ENCODE assay signal across 10 mouse cellular contexts in the genomic region with DNA sequence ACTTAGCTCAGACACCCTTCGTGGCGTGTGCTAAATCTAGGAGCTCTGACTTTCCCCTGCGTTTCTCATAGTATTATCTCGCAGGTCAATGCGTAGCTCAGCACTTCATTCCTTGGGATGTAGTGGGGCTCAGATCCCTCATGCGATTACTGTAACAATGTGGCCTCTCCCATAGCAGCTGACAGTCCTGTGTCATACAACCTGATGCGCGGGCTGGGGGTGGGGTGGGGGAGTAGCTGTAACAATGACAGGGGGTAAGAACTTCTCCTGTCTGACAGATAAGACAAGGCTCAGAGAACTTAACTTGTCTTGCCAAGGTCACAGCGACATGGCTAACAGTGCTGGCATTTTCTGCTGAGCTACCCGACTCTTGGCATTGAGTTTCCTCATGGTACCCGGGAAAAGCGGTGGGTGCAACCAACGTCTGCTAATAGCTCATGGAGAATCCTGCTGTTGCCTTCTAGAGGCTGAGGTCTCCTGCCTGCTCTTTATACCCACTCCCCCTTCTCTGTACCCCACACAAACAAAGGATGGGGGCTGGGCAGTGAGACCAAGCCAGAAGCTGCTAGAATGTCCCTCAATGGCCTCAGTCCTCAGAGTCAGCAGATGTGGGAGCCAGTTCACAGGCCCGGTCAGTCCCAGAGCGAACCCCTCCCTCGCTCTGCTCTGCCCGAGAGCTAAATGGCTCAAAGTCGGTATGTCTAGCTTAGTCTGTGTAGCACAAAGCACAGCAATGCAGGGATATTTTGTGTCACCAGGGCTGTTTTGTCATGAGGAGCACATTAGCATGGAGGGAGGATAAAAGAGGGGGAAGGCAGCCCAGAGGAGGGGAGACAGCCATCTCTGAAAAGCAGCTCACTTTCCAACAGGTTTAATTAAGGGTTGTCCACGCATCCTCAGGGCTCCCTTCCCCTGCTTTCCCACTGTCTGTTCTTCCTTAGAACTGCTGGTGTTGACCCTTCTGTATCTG. TPM values are rescaled to one million over a fixed set of nuclear protein-coding genes. Genes with fewer than 3 reads are reported as not detected.
DNase-seq lines count a peak whose midpoint lies in the region; ATAC-seq and TF ChIP-seq lines count a peak whose summit lies in the region.
"Had no signal": no experiment of that assay in that cellular context is flagged by ENCODE, and none has a peak within 500 bp of the region (broad histone marks: within the 10 kb centered on the region; RNA-seq: fewer than 3 reads in every experiment).

No protein-coding gene starts in this region.

- H3K9ac ChIP-seq in neural tube, embryonic 11.5 days (ENCODE audit: low read length), result peak overlapping the region; percentile 35
- no peak overlapping the region for H3K9ac ChIP-seq in hindbrain, postnatal 0 days (replicated peaks; ENCODE audit: low read length)
- H3K9ac ChIP-seq: liver, embryonic 14.5 days had no signal

- ATAC-seq in neural tube, embryonic 11.5 days (ENCODE audit: insufficient read depth, low FRiP score, low TSS enrichment), result no peak
- peak; percentile 63 for ATAC-seq in hindbrain, postnatal 0 days
- ATAC-seq in megakaryocyte progenitor cell, adult 5-6 weeks (replicated peaks; ENCODE audit: poor library complexity), result no peak

- no peak for TF ChIP-seq CTCF in hindbrain, postnatal 0 days (IDR thresholded peaks at IDR 0.05; ENCODE audit: low read depth)

- H3K27ac ChIP-seq in neural tube, embryonic 11.5 days (ENCODE audit: low read depth, low read length), result 0 out of 2 replicates have a peak overlapping the region, but pooled peaks have one; percentile 5
- peak overlapping the region; percentile 48; the same call in 1 of the 2 replicates for H3K27ac ChIP-seq in hindbrain, postnatal 0 days
- H3K27ac ChIP-seq: liver, embryonic 14.5 days had no signal

- no peaks in the 10 kb centered on the region for H3K27me3 ChIP-seq in neural tube, embryonic 11.5 days (ENCODE audit: control insufficient read depth, insufficient read depth, low read length)
- no peaks in the 10 kb centered on the region for H3K27me3 ChIP-seq in hindbrain, postnatal 0 days (ENCODE audit: insufficient read depth, low read length)

- H3K36me3 ChIP-seq in neural tube, embryonic 11.5 days (ENCODE audit: control insufficient read depth, insufficient read depth, low read length), result no peaks in the 10 kb centered on the region; the same call in 1 of the 2 replicates
- no peaks in the 10 kb centered on the region; the same call in 1 of the 2 replicates for H3K36me3 ChIP-seq in hindbrain, postnatal 0 days (ENCODE audit: insufficient read depth, low read length)

- peaks cover 11% of the 10 kb centered on the region for H3K4me1 ChIP-seq in neural tube, embryonic 11.5 days (ENCODE audit: control insufficient read depth, insufficient read depth, low read length)
- 0 out of 2 replicates have a peak, but pooled peaks cover 9% of the 10 kb centered on the region for H3K4me1 ChIP-seq in hindbrain, postnatal 0 days (ENCODE audit: insufficient read depth, low read length)

- peak; percentile 55 for DNase-seq in cerebellum, adult 9-11 months
- no peak for DNase-seq in cerebellum, postnatal 4 days (ENCODE audit: low spot score in 2 of 2)
- no peak for DNase-seq in neural tube, embryonic 11.5 days (ENCODE audit: low spot score)
- DNase-seq in neural tube, embryonic 10.5 days (ENCODE audit: extremely low spot score, low spot score), result no peak
- peak; percentile 32 for DNase-seq in hindbrain, postnatal 0 days (ENCODE audit: low spot score)
- peak; percentile 38 for DNase-seq in retina, embryonic 14.5 days (ENCODE audit: low spot score)
- DNase-seq in adrenal gland, adult 18-20 months (ENCODE audit: low spot score in 2 of 2), result no peak
- DNase-seq: kidney, postnatal 14 days had no signal

- no peak overlapping the region for H3K4me2 ChIP-seq in neural tube, embryonic 11.5 days (ENCODE audit: low read depth)
- H3K4me2 ChIP-seq in hindbrain, postnatal 0 days (ENCODE audit: low read depth, low read length), result no peak overlapping the region

- no peak overlapping the region for H3K4me3 ChIP-seq in neural tube, embryonic 11.5 days (ENCODE audit: low read depth, low read length)
- no peak overlapping the region for H3K4me3 ChIP-seq in hindbrain, postnatal 0 days (ENCODE audit: low read length)

- 70% methylated on average over 19 of the region's 19 CpGs for WGBS in neural tube, embryonic 11.5 days
- WGBS in hindbrain, postnatal 0 days, result 46% methylated on average over 19 of the region's 19 CpGs

- no peaks in the 10 kb centered on the region for H3K9me3 ChIP-seq in neural tube, embryonic 11.5 days (ENCODE audit: control insufficient read depth, low read length)
- H3K9me3 ChIP-seq in hindbrain, postnatal 0 days (ENCODE audit: low read length), result no peaks in the 10 kb centered on the region

RNA-seq across cellular contexts. Expression of a gene that starts 45.6 kb away (rescaled TPM):
- 73.3 and 78.2 TPM in 2 replicates for polyA plus RNA-seq in neural tube, embryonic 11.5 days (2014; fragmentation: Nextera tagmentation; extraction: Ambion mirVana)
- total RNA-seq in hindbrain, postnatal 0 days (2014; rRNA removed), result 104 and 116 TPM in 2 replicates
- polyA plus RNA-seq in hindbrain, postnatal 0 days (2015; fragmentation: Nextera tagmentation; extraction: Ambion mirVana), result 55.7 and 56.4 TPM in 2 replicates
- total RNA-seq in adrenal gland, adult 18-20 months (2021), result 100 to 1,000 TPM in 1 of 2 experiments, 10 to 100 TPM in 1; 70.0 to 160 TPM
- 10.0 and 10.3 TPM in 2 replicates for total RNA-seq in megakaryocyte progenitor cell, adult 5-6 weeks (2015)
- total RNA-seq in megakaryocyte progenitor cell, adult 5-6 weeks (2017), result 14.5 and 14.7 TPM in 2 replicates

Comparison
In these comparisons a context has a peak if more than half of its experiments do, and no peak if none do; other contexts are left out.
1. DNase-seq: peak in cerebellum, adult 9-11 months (single experiment), hindbrain, postnatal 0 days (single experiment) and retina, embryonic 14.5 days (single experiment); none in cerebellum, postnatal 4 days (0 of 2), neural tube, embryonic 11.5 days (single experiment), neural tube, embryonic 10.5 days (single experiment) and adrenal gland, adult 18-20 months (0 of 2).